Mouse (Mus musculus): ENCODE data around the gene Gm13305. TPM values are rescaled to one million over a fixed set of nuclear protein-coding genes. Genes with fewer than 3 reads are reported as not detected.
"Not testable (repeated sequence)": the region's sequence is repeated elsewhere in the genome, so short reads cannot be mapped to it uniquely, and the experiment has no call there.

The Gm13305 gene
- total RNA-seq (2014; fragmentation: Nextera tagmentation) (not detected in 2 replicates), total RNA-seq (2017) (0.05 TPM in 1 of 2 replicates, not detected in the other), polyA plus RNA-seq (2012) (not detected in 2 replicates)

DNA sequence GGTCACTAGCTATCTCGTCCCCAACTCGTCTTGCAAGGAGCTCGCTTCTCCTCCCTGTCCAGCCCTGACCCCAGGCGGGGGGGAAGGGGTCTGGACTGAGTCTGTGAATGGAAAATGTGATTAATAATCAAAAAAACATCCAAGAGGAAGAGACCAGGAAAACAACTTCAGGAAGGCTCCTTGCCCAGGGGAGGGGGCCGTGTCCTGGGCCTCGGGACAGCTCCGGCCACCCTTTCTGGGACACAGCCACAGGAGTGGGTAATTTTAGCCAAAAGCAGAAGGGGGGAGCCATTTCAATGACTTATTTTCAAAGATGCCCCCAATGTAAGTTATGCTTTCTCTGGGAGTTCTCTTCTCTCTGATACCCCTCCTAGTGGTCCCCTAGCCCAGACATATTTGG is at the start of gene Gm13305:
Gm13305 (minus strand) TSS at position 101 of the 400 bp plus-strand sequence.
- H3K4me3 ChIP-seq (ENCODE audit: low read depth, low read length); H3K36me3 ChIP-seq (replicated peaks); H3K27me3 ChIP-seq (ENCODE audit: insufficient read depth, low read length); H3K4me1 ChIP-seq (ENCODE audit: insufficient read depth, low read depth, low read length); DNase-seq (ENCODE audit: low spot score); H3K9me3 ChIP-seq (replicated peaks); ATAC-seq (ENCODE audit: extremely low read depth, insufficient number of reproducible peaks, low FRiP score, poor library complexity, severe bottlenecking): not testable (repeated sequence)

DNA sequence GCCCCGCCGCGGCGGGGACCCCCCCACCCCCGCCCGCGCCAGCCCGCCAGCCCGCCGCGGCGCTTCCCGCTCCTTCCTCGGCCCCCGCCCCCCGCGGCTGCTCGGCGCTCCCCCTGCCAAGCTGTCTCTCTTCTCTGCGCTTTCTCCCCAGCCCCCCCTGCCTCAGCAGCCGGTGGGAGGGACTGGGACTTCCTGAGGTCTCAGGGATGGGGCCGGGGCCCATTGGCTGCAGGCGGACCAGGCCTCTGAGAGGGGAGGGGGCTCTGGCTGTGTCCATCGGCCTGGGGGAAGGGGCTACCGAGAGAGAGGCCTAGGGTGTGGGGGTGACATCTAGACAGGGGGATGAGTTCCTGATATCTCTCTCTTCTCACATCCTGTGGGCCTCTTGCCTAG is 16.6 kb upstream of the Gm13305 start:
- H3K4me1 ChIP-seq (ENCODE audit: insufficient read depth, low read depth, low read length); H3K36me3 ChIP-seq (replicated peaks); DNase-seq (ENCODE audit: low spot score); H3K4me3 ChIP-seq (ENCODE audit: low read depth, low read length); H3K9me3 ChIP-seq (replicated peaks); ATAC-seq (ENCODE audit: extremely low read depth, insufficient number of reproducible peaks, low FRiP score, poor library complexity, severe bottlenecking); H3K27me3 ChIP-seq (ENCODE audit: insufficient read depth, low read length): not testable (repeated sequence)

DNA sequence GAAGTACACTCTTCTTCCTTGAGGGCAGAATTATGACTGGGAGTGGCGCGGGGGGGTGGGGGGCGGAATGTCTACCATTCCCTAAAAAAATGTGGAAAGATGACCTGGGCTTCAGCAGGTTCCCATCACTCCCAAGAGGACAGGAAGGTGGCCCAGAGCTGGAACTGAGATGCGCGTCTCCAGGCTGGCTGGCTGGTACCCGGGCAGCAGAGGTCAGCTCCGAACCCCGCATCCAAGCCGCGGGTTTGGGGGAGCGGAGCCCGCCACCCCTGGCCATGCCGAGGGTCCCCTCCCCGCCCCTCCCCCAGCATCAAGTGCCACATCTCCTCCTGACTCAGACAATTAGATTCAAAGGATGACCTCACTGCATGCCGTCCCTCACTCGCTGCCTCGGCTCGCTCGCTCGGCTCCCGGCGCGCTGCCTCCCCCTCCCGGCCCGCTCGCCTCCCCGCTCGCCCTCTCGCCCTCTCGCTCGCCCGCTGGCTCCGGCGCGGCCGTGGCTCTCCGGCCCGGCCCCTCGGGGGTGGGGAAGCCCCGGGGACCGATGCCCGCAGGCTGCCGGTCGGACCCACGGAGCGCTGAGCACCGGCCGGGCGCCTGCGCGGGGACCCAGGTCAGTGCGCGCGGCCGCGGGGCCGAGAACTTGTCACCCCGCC is 16.0 kb upstream of the Gm13305 start:
- not testable (repeated sequence) for H3K9me3 ChIP-seq (replicated peaks); H3K4me1 ChIP-seq (ENCODE audit: insufficient read depth, low read depth, low read length); DNase-seq (ENCODE audit: low spot score); ATAC-seq (ENCODE audit: extremely low read depth, insufficient number of reproducible peaks, low FRiP score, poor library complexity, severe bottlenecking); H3K4me3 ChIP-seq (ENCODE audit: low read depth, low read length); H3K27me3 ChIP-seq (ENCODE audit: insufficient read depth, low read length); H3K36me3 ChIP-seq (replicated peaks)

DNA sequence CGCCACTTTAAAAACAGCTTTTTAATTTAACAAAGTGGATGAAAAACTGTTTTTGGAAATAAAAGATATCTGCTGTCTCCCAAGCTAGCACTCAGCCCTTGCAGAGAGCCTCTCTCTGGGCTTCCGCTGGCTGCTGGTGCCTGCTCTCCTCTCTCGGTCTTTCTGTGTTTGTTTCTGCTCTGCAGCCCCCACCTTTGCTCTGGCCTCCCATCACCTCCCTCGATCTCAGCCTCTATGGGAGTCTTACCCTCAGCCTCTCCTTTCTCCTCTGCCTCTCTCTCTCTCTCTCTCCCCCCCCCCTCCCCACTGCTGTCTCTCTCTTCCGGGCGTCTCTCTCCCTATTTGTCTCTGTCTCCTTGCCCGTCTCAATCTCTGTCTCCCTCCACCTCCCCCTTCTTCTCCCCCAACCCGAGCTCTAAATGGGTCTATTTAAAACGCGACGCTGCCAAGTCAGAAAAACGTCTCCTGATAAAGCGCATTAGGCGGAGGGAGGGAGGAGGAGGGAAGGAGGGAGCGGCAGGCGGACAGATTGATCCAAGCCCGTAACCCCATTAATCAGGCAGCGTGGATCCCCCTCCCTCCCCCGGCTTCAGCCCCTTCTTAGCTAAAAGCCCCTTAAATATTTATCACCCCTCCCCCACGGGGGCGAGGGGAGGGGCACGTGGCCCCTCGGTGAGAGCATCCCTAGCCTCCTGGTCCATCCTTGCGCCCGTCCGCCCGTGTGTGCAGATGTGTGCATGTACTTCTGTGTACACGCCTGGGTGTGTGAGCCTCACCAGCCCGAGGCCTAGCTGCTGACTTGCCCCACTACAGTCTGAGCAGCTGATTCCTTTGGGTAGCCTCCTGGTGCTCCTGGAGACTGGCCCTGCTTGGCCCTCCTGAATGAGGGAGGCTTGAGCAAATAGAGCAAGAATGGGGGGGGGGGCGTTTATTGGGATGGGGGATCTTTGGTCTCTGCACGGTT is 15.1 kb upstream of the Gm13305 start:
- H3K4me1 ChIP-seq (ENCODE audit: insufficient read depth, low read depth, low read length); H3K36me3 ChIP-seq (replicated peaks); DNase-seq (ENCODE audit: low spot score); H3K9me3 ChIP-seq (replicated peaks); H3K4me3 ChIP-seq (ENCODE audit: low read depth, low read length); H3K27me3 ChIP-seq (ENCODE audit: insufficient read depth, low read length); ATAC-seq (ENCODE audit: extremely low read depth, insufficient number of reproducible peaks, low FRiP score, poor library complexity, severe bottlenecking): not testable (repeated sequence)

DNA sequence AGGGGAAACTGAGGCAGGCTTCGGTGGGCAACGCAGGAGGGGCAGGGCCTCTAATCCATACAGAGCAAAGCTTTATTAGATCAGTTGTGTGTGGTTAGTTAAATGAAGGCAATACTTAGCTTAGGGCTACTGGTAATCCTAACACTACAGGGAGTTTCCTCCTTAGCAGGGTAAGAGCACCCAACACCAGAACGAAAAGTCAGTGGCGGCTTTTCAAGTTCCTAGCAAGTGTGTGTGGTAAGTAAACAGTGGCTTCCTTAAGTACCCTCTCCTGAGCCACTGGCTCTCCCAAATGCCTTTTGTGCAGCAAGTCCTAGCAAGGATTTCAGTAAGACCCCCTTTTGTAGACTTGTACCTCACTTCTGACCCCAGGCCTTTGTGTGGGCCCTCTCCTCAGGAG is 9.8 kb upstream of the Gm13305 start:
- not testable (repeated sequence) for H3K4me1 ChIP-seq (ENCODE audit: insufficient read depth, low read depth, low read length); H3K4me3 ChIP-seq (ENCODE audit: low read depth, low read length); ATAC-seq (ENCODE audit: extremely low read depth, insufficient number of reproducible peaks, low FRiP score, poor library complexity, severe bottlenecking); H3K36me3 ChIP-seq (replicated peaks); H3K9me3 ChIP-seq (replicated peaks); DNase-seq (ENCODE audit: low spot score); H3K27me3 ChIP-seq (ENCODE audit: insufficient read depth, low read length)

DNA sequence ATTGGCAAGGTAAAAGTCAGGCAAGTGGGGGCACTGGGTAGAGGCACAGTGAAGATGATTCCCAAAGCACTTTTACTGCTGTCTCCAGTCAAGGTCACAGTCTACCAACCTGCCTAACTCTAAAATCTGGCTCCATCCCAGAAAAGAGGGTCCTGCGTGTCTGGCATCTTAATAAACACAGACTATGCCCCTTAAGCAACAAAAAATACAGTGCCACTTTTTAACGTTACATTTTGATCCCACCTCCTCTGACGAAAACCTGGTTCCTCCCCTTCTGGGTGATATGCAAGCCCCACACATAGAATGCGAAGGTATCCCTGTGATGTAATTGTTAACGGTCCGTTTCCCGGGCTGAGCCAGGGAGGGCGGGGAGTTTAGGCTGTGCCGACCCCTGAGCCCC is 15.3 kb downstream of the Gm13305 start, which contains the start of gene Gm13306:
Gm13306 (plus strand) TSS at position 301 of the 400 bp plus-strand sequence.
- H3K9me3 ChIP-seq (replicated peaks); ATAC-seq (ENCODE audit: extremely low read depth, insufficient number of reproducible peaks, low FRiP score, poor library complexity, severe bottlenecking): not testable (repeated sequence)

DNA sequence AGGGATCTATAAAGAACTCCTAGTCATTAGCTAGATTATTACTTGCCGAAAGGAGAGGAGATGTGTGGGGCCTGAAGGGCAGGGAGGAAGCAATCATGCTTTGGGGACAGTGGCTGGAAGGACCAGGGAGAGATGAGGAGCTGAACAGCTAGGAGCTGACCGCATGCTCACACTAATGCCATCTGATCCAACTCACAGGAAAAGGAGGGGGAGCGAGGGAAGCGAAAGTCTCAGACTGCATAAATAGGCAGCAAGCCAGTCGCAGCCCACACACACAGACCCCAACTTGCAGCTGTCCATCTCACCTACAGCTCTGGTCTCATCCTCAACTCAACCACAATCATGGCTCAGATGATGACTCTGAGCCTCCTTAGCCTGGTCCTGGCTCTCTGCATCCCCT is 53.9 kb downstream of the Gm13305 start, which contains the start of gene Gm13304:
Gm13304 (plus strand) TSS at position 301 of the 400 bp plus-strand sequence.
- DNase-seq (ENCODE audit: low spot score); H3K27me3 ChIP-seq (ENCODE audit: insufficient read depth, low read length); H3K9me3 ChIP-seq (replicated peaks); H3K4me3 ChIP-seq (ENCODE audit: low read depth, low read length); H3K4me1 ChIP-seq (ENCODE audit: insufficient read depth, low read depth, low read length); H3K36me3 ChIP-seq (replicated peaks); ATAC-seq (ENCODE audit: extremely low read depth, insufficient number of reproducible peaks, low FRiP score, poor library complexity, severe bottlenecking): not testable (repeated sequence)

More for the DNA sequence above, 15.3 kb downstream of the Gm13305 start, which contains the start of gene Gm13306:
- DNase-seq (ENCODE audit: low spot score); H3K27me3 ChIP-seq (ENCODE audit: insufficient read depth, low read length); H3K4me1 ChIP-seq (ENCODE audit: insufficient read depth, low read depth, low read length); H3K4me3 ChIP-seq (ENCODE audit: low read depth, low read length); H3K36me3 ChIP-seq (replicated peaks): not testable (repeated sequence)

Other genes with a start within 250 kb of the Gm13305 start
- gene Gm20878, start 227.0 kb downstream of the Gm13305 start, total RNA-seq (2014; fragmentation: Nextera tagmentation), result 0.98 TPM in 1 of 2 replicates, not detected in the other
- gene Gm20878, start 227.0 kb downstream of the Gm13305 start, total RNA-seq (2017), result 0.44 TPM in 1 of 2 replicates, not detected in the other
- gene Gm20878, start 227.0 kb downstream of the Gm13305 start, polyA plus RNA-seq (2012), result 0.43 TPM in 1 of 2 replicates, not detected in the other
- not detected in 2 replicates for gene Fam205a4, start 202.5 kb downstream of the Gm13305 start, total RNA-seq (2014; fragmentation: Nextera tagmentation)
- gene Fam205a4, start 202.5 kb downstream of the Gm13305 start, total RNA-seq (2017), result not detected in 2 replicates
- not detected in 2 replicates for gene Fam205a4, start 202.5 kb downstream of the Gm13305 start, polyA plus RNA-seq (2012)
- gene Gm21093, start 133.9 kb downstream of the Gm13305 start, total RNA-seq (2014; fragmentation: Nextera tagmentation), result not detected in 2 replicates
- gene Gm21093, start 133.9 kb downstream of the Gm13305 start, total RNA-seq (2017), result not detected in 2 replicates
- gene Gm21093, start 133.9 kb downstream of the Gm13305 start, polyA plus RNA-seq (2012), result 0.04 TPM in 1 of 2 replicates, not detected in the other
- not detected in 2 replicates for gene Gm3893, start 77.4 kb downstream of the Gm13305 start, total RNA-seq (2014; fragmentation: Nextera tagmentation)
- gene Gm3893, start 77.4 kb downstream of the Gm13305 start, total RNA-seq (2017), result not detected in 2 replicates
- not detected in 2 replicates for gene Gm3893, start 77.4 kb downstream of the Gm13305 start, polyA plus RNA-seq (2012)
- not detected in 2 replicates for gene Gm13304, start 53.8 kb downstream of the Gm13305 start, total RNA-seq (2014; fragmentation: Nextera tagmentation)
- 0.16 TPM in 1 of 2 replicates, not detected in the other for gene Gm13304, start 53.8 kb downstream of the Gm13305 start, total RNA-seq (2017)
- gene Gm13304, start 53.8 kb downstream of the Gm13305 start, polyA plus RNA-seq (2012), result not detected in 2 replicates
- not detected in 2 replicates for gene Gm13306, start 15.2 kb downstream of the Gm13305 start, total RNA-seq (2014; fragmentation: Nextera tagmentation)
- not detected in 2 replicates for gene Gm13306, start 15.2 kb downstream of the Gm13305 start, total RNA-seq (2017)
- gene Gm13306, start 15.2 kb downstream of the Gm13305 start, polyA plus RNA-seq (2012), result not detected in 2 replicates
- gene Gm10600, start 72.0 kb upstream of the Gm13305 start, total RNA-seq (2014; fragmentation: Nextera tagmentation), result not detected in 2 replicates
- gene Gm10600, start 72.0 kb upstream of the Gm13305 start, total RNA-seq (2017), result not detected in 2 replicates
- not detected in 2 replicates for gene Gm10600, start 72.0 kb upstream of the Gm13305 start, polyA plus RNA-seq (2012)
- not detected in 2 replicates for gene Ccl21b, start 87.2 kb upstream of the Gm13305 start, total RNA-seq (2014; fragmentation: Nextera tagmentation)
- not detected in 2 replicates for gene Ccl21b, start 87.2 kb upstream of the Gm13305 start, total RNA-seq (2017)
- gene Ccl21b, start 87.2 kb upstream of the Gm13305 start, polyA plus RNA-seq (2012), result not detected in 2 replicates
- gene Gm21953, start 125.7 kb upstream of the Gm13305 start, total RNA-seq (2014; fragmentation: Nextera tagmentation), result not detected in 2 replicates
- gene Gm21953, start 125.7 kb upstream of the Gm13305 start, total RNA-seq (2017), result not detected in 2 replicates
- gene Gm21953, start 125.7 kb upstream of the Gm13305 start, polyA plus RNA-seq (2012), result not detected in 2 replicates
- not detected in 2 replicates for gene Fam205a3, start 149.7 kb upstream of the Gm13305 start, total RNA-seq (2014; fragmentation: Nextera tagmentation)
- not detected in 2 replicates for gene Fam205a3, start 149.7 kb upstream of the Gm13305 start, total RNA-seq (2017)
- not detected in 2 replicates for gene Fam205a3, start 149.7 kb upstream of the Gm13305 start, polyA plus RNA-seq (2012)